Mouse (Mus musculus) liver, embryonic 15.5 days (tissue): Measurements from ENCODE around the gene Fxyd7. TPM values are rescaled to one million over a fixed set of nuclear protein-coding genes. Genes with fewer than 3 reads are reported as not detected.
A peak's percentile ranks its signal among the peaks of the same experiment; 100 is the strongest.

ENCODE experiments used
- ATAC-seq: fragments of 200-750 bp; cut with Nextera tagmentation; 2 replicates; pipeline ENCODE4 v1.8.0; 2017; ENCODE audit warnings: moderate number of reproducible peaks, mild to moderate bottlenecking, moderate library complexity; ENCODE audit not compliant: insufficient read depth
- H3K27ac ChIP-seq: fragments of 300-500 bp; sonication (generic); replicated peaks from 2 replicates; pipeline ENCODE4 v1.5.1; 2015; ENCODE audit warnings: mild to moderate bottlenecking, inconsistent platforms
- H3K27me3 ChIP-seq: fragments of 300-500 bp; sonication (generic); 2 replicates; pipeline ENCODE4 v1.6.1; 2015; ENCODE audit warnings: mild to moderate bottlenecking, inconsistent platforms
- H3K36me3 ChIP-seq: fragments of 300-500 bp; sonication (generic); replicated peaks from 2 replicates; pipeline ENCODE4 v1.6.1; 2015; ENCODE audit warnings: moderate library complexity, mild to moderate bottlenecking, inconsistent platforms
- H3K4me1 ChIP-seq: fragments of 300-500 bp; sonication (generic); replicated peaks from 2 replicates; pipeline ENCODE4 v1.6.1; 2015; ENCODE audit warnings: inconsistent platforms
- H3K4me2 ChIP-seq: fragments of 300-500 bp; sonication (generic); 2 replicates; pipeline ENCODE4 v1.6.1; 2015; ENCODE audit warnings: moderate library complexity, mild to moderate bottlenecking, inconsistent platforms
- H3K4me3 ChIP-seq: fragments of 300-500 bp; sonication (generic); replicated peaks from 2 replicates; pipeline ENCODE4 v1.5.1; 2015; ENCODE audit warnings: mild to moderate bottlenecking, inconsistent platforms
- H3K9ac ChIP-seq: fragments of 300-500 bp; sonication (generic); 2 replicates; pipeline ENCODE4 v1.6.1; 2015; ENCODE audit warnings: moderate library complexity, mild to moderate bottlenecking, inconsistent platforms
- H3K9me3 ChIP-seq: fragments of 300-500 bp; sonication (generic); replicated peaks from 2 replicates; pipeline ENCODE4 v1.6.1; 2016; ENCODE audit warnings: inconsistent platforms
- WGBS: fragments of 180-500 bp; shearing (Covaris S2); methylation state at CpG from one replicate; pipeline ENCODE4 v1.1.7; 2015; ENCODE audit warnings: mixed read lengths; ENCODE audit not compliant: insufficient replicate concordance; 5-methylcytosine and 5-hydroxymethylcytosine counted together
- polyA plus RNA-seq: library from polyadenylated mRNA; unstranded; fragments of >200 nt; fragmentation: Nextera tagmentation; extraction: Ambion mirVana; gene quantifications from 2 replicates; pipeline ENCODE4 v1.2.1, GENCODE M21; 2015

Gene Fxyd7
- polyA plus RNA-seq, 1 experiment from 2014 or later = 0.26 TPM

DNA sequence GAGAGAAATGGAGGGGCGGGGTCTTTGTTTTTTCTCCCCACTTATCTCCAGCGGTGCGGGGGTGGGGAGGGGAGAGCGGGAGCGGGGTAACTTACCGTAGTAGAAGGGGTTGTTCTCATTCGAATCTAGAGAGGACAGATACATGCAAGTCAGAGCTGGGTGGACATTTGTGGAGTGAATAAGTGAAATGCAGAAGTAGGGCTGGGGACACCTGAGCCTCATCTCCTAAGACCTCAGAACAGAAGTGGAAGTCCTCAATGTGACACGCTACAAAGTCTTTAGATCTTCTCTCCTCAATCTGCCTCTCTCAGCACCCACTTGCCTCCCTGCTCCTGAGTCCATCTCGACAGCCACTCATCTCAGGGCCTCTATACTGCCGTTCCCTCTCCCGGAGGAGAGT, 16.0 kb downstream of the Fxyd7 start:
- Histone ChIP-seq H3K9me3 (no peaks in the 10 kb centered on the region), H3K27me3 (no peaks in the 10 kb centered on the region), H3K4me3 (no peak overlapping the region), H3K9ac (no peak overlapping the region), H3K4me2 (no peak overlapping the region), H3K27ac (no peak overlapping the region), H3K4me1 (peaks cover 16% of the 10 kb centered on the region; the same call in 1 of the 2 replicates), H3K36me3 (no peaks in the 10 kb centered on the region)
- 66% methylated on average over 11 of the region's 11 CpGs for WGBS
- no peak for ATAC-seq

DNA sequence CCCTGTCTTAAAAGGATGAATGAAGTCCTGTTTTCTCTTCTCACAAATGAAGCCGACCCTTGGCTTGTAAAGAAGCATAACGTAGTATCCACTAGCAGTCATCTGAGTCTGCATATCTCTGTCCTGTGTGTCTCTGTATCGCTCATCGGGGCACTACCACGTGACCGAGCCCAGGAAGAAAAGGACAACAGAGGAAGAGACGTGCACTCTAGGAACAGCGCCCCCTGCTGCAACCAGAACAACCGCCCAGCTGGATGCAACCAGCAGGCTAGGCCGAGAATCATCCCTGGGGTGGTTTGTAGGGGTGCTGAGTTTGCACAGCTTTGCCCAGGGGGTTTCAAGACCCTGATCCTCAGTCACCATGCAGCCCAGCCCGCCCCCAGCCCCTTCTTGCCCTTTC, 16.5 kb downstream of the Fxyd7 start:
- Histone ChIP-seq H3K4me3 (no peak overlapping the region), H3K9ac (no peak overlapping the region), H3K4me1 (peaks cover 16% of the 10 kb centered on the region; the same call in 1 of the 2 replicates), H3K36me3 (no peaks in the 10 kb centered on the region), H3K27ac (no peak overlapping the region), H3K27me3 (no peaks in the 10 kb centered on the region), H3K9me3 (no peaks in the 10 kb centered on the region), H3K4me2 (no peak overlapping the region)
- ATAC-seq = no peak
- 34% methylated on average over 11 of the region's 11 CpGs for WGBS

DNA sequence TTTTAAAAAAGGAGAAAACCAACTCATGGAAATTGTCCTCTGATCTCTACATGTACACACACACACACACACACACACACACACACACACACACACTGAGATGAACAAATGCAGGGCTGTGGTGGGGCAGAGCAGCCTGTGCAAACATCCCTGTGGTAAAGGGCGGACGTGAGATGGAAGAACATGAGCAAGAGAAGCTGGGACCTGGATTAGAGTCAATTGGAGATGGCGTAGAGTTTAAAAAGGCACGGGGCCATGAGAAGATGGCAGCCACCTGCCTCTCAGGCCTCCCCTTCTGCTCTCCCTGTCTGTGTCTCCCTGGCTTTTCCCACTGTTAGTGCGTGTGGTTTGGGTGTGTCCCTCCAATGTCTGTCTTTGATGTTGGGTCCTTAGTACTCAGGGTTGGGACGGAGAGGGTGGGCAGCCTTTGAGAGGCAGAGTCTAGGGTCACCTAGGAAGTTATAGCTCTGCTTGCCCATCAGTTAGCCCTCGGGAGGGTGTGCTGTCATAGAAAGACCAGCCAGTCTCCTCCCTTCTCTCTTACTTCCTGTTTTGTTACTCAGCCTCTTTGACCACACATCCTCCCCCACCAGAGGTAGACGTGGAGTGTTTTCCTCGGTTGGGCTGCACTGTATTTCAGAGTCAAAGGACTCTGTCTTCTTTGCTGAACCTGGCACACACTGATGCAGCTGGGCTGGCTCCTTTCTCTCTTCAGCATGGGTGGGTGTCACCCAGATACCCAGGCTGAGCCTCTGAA, 17.7 kb downstream of the Fxyd7 start:
- peak; percentile 14; the same call in 1 of the 2 replicates for ATAC-seq
- H3K4me2 ChIP-seq = no peak overlapping the region
- 0 out of 2 replicates have a peak overlapping the region, but pooled peaks have one; percentile 41 for H3K27ac ChIP-seq
- H3K9me3 ChIP-seq = no peaks in the 10 kb centered on the region
- no peak overlapping the region for H3K4me3 ChIP-seq
- 30% methylated on average over 9 of the region's 9 CpGs for WGBS
- no peaks in the 10 kb centered on the region for H3K36me3 ChIP-seq
- H3K27me3 ChIP-seq = no peaks in the 10 kb centered on the region
- H3K9ac ChIP-seq = no peak overlapping the region
- H3K4me1 ChIP-seq = peaks cover 16% of the 10 kb centered on the region; the same call in 1 of the 2 replicates

DNA sequence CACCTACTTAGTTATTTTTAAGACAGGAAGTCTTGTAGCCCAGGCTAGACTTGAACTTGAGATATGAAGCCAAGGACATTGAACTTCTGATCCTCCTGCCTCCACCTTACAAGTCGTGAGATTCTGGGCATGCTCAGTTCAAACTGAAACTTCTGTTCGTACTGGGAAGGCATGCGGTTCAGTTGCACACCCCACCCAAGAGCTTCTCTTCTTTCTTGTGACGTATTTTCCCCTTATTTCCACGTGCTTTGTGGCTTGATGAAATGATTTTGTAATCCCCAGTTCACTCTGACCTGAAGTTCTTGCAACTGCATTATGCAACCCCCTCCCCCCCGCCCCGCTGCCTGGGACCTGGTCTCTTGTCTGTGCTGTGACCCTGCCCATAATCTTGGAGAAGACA, 19.5 kb downstream of the Fxyd7 start:
- H3K4me3 ChIP-seq = no peak overlapping the region
- no peak for ATAC-seq
- H3K27ac ChIP-seq = no peak overlapping the region
- no peak overlapping the region for H3K9ac ChIP-seq
- 55% methylated on average over 7 of the region's 7 CpGs for WGBS
- no peaks in the 10 kb centered on the region for H3K36me3 ChIP-seq
- H3K27me3 ChIP-seq = no peaks in the 10 kb centered on the region
- H3K4me2 ChIP-seq = no peak overlapping the region
- H3K4me1 ChIP-seq = peaks cover 16% of the 10 kb centered on the region; the same call in 1 of the 2 replicates
- no peaks in the 10 kb centered on the region for H3K9me3 ChIP-seq

DNA sequence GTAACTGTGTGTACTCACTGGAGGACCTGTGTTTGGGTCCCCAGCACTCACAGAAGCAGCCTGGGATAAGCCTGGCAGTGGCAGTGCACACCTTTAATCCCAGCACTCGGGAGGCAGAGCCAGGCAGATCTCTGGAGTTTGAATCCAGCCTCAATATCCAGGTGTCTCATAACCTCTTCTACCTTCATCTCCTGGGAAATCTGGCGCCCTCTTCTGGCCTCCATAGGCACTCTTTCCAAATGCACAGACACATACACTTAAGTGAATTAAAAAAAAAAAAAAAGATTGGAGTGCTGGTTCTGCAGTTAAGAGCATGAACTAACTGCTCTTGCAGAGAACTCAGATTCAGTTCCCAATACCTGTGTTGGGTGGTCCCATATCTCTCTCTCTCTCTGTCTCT, 20.6 kb downstream of the Fxyd7 start:
- no peaks in the 10 kb centered on the region for H3K36me3 ChIP-seq
- no peak for ATAC-seq
- peaks cover 16% of the 10 kb centered on the region; the same call in 1 of the 2 replicates for H3K4me1 ChIP-seq
- no peak overlapping the region for H3K9ac ChIP-seq
- H3K9me3 ChIP-seq = no peaks in the 10 kb centered on the region
- no peak overlapping the region for H3K4me3 ChIP-seq
- no peak overlapping the region for H3K27ac ChIP-seq
- WGBS = 52% methylated on average over 2 of the region's 2 CpGs
- H3K4me2 ChIP-seq = no peak overlapping the region
- H3K27me3 ChIP-seq = no peaks in the 10 kb centered on the region

DNA sequence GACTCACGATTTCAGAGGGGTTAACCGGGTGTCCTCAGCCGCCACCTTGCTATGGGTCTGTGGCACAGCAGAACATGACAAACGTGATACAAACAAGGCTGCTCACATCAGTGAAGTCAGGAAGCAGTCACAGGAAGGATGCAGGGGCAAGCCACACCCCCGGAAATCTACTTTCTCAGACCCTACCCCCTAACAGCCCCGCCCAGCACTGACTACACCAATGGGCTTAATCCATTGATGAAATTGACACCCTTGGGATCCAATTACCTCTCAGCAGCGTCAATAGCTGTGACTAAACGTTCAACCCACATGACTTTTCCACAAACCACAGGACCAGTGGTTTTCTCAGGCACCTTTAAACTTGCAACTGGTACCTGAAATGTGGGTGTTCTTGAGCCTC, 22.7 kb downstream of the Fxyd7 start:
- peaks cover 8% of the 10 kb centered on the region; the same call in 1 of the 2 replicates for H3K4me1 ChIP-seq
- H3K9ac ChIP-seq = no peak overlapping the region
- no peaks in the 10 kb centered on the region for H3K9me3 ChIP-seq
- H3K4me2 ChIP-seq = no peak overlapping the region
- H3K36me3 ChIP-seq = no peaks in the 10 kb centered on the region
- no peak overlapping the region for H3K27ac ChIP-seq
- WGBS = 50% methylated on average over 8 of the region's 8 CpGs
- no peaks in the 10 kb centered on the region for H3K27me3 ChIP-seq
- no peak for ATAC-seq
- H3K4me3 ChIP-seq = no peak overlapping the region

DNA sequence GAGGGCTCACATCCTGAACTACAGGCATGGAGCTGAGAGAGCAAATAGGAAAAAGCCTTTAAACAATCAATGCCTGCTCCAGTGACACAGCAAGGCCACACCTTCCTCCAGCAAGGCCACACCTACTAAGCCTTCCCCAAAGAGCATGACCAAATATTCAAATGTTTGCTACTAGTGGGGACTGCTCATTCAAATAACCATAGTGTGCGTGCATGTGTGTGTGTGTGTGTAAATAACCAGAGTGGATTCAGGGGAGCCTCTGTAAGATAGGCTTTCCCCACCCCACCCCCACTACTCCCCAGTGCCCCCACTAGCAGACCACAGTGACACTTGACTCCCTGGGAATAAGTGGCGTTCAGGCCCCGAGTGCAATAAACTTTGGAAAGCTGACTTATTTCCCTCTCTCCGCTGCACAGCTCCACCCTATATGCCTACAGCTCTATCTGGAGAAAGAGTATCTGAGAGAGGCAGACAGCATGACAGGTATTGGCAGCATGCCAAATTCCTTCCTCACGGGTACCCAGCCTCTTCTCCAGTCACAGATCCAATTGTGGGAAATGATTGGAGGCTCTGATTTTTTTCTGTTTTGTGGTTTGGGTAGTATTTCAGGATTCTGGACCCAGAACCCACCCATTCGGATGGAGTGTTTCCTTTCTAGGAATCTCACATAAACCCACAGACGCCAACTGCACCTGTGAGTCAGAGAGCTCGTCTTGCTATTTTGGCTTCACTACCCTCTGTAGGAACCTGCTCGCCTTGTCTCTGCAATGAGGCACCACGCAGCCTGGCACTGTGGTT, 34.0 kb downstream of the Fxyd7 start:
- Histone ChIP-seq H3K27me3 (no peaks in the 10 kb centered on the region), H3K9ac (no peak overlapping the region), H3K4me2 (no peak overlapping the region), H3K4me1 (peaks cover 4% of the 10 kb centered on the region; the same call in 1 of the 2 replicates), H3K4me3 (no peak overlapping the region), H3K9me3 (no peaks in the 10 kb centered on the region), H3K27ac (no peak overlapping the region), H3K36me3 (no peaks in the 10 kb centered on the region)
- no peak for ATAC-seq
- WGBS = 50% methylated on average over 10 of the region's 10 CpGs

DNA sequence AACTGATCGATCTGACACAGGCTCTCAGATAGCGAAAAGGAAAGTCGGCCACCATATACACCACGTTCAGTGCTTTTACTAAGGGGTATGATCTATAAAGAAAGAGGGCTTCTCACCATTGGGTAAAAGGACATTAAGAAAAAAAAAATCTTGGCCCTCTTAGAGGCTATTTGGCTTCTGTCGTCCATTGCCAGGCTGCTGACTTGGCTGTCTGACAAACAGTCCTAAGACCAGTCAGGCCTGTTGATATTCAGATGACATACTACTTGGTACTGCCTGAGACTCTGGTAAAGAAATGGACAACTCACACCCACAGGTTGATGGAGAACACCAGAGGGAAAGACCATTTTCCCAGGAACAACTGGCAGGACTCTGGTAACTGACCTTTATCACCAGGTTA, 38.3 kb downstream of the Fxyd7 start:
- no peak overlapping the region for H3K27ac ChIP-seq
- ATAC-seq = no peak
- no peaks in the 10 kb centered on the region for H3K9me3 ChIP-seq
- peaks cover 4% of the 10 kb centered on the region; the same call in 1 of the 2 replicates for H3K4me1 ChIP-seq
- 62% methylated on average over 5 of the region's 5 CpGs for WGBS
- H3K9ac ChIP-seq = no peak overlapping the region
- no peaks in the 10 kb centered on the region for H3K27me3 ChIP-seq
- H3K4me2 ChIP-seq = no peak overlapping the region
- no peaks in the 10 kb centered on the region for H3K36me3 ChIP-seq
- no peak overlapping the region for H3K4me3 ChIP-seq

DNA sequence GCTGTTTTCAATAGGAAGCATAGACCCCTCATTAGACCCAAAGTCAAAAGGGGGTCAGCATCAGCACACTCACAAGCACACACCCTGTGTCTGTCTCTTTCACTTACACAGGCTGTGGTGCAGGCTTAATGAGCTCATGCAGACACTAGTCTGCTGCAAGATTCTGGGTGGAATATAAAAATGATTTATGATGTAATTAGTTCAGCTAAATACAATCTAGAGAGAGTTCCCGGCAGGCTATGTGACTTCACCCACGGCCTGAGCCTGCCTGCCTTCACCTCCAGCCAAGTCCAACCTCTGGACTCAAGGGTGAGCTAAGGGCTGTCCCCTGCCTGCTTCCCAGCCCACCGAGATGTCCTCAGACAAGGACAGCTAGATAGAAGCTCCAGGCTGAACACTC, 42.4 kb downstream of the Fxyd7 start:
- Histone ChIP-seq H3K27ac (no peak overlapping the region), H3K4me3 (no peak overlapping the region), H3K4me2 (no peak overlapping the region), H3K4me1 (no peaks in the 10 kb centered on the region), H3K27me3 (no peaks in the 10 kb centered on the region), H3K9ac (no peak overlapping the region), H3K36me3 (no peaks in the 10 kb centered on the region), H3K9me3 (no peaks in the 10 kb centered on the region)
- ATAC-seq = no peak
- 54% methylated on average over 3 of the region's 3 CpGs for WGBS

DNA sequence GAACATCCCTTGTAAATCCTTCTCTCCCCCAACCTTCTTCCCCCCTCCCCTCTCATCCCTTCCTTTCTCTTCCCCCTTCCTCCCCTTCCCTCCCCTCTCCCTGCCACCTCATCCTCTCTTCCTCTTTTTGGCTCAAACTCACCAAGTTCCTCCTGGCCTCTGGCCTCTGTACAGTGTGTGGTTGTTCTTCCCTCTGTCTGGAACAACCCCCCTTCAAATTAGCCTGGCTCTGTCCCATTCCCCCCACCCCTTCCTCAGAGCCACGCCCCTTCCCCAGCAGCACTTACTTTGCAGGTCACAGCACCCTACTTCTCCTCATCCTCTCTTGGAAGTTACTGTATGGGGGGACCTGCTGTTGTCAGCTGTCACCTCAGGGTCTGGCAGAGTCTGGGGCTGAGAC, 43.1 kb downstream of the Fxyd7 start:
- 0% methylated on average over 1 of the region's 1 CpGs for WGBS

DNA sequence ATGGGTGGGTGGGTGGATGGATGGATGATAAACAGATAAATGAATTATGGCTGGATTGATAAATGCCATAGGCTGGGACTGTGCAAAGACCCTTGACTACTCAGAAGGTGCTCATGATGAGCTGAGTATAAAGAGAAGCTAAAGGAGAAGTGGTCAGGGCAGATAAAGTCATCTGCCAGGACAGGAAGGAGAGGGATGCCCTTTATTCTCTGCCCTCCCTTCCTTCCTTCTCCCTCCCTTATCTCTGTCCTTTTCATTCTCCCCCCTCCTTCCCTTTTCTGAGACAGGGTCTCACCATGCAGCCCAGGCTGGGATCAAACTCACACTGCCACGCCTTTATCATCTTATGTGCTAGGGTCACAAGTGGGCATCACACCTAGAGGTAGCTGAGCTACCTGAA, 43.5 kb downstream of the Fxyd7 start:
- 27% methylated on average over 1 of the region's 1 CpGs for WGBS
- Histone ChIP-seq H3K4me3 (no peak overlapping the region), H3K27me3 (no peaks in the 10 kb centered on the region), H3K36me3 (no peaks in the 10 kb centered on the region), H3K4me1 (no peaks in the 10 kb centered on the region), H3K9ac (no peak overlapping the region), H3K9me3 (no peaks in the 10 kb centered on the region), H3K27ac (no peak overlapping the region), H3K4me2 (no peak overlapping the region)
- no peak for ATAC-seq

More for the DNA sequence above, 43.1 kb downstream of the Fxyd7 start:
- ATAC-seq = peak; percentile 40; the same call in 1 of the 2 replicates
- H3K36me3 ChIP-seq = no peaks in the 10 kb centered on the region
- H3K9ac ChIP-seq = no peak overlapping the region
- H3K27me3 ChIP-seq = no peaks in the 10 kb centered on the region
- no peaks in the 10 kb centered on the region for H3K9me3 ChIP-seq
- H3K4me2 ChIP-seq = no peak overlapping the region
- no peak overlapping the region for H3K27ac ChIP-seq
- no peaks in the 10 kb centered on the region for H3K4me1 ChIP-seq
- no peak overlapping the region for H3K4me3 ChIP-seq
